Mouse (Mus musculus): ENCODE data around the gene Acsl1. TPM values are rescaled to one million over a fixed set of nuclear protein-coding genes. Genes with fewer than 3 reads are reported as not detected.

The Acsl1 gene
- total and polyA plus RNA-seq, 3 experiments: 26.2 to 33.9 TPM; not detected in 1

- Histone ChIP-seq H3K27ac (ENCODE audit: control insufficient read depth, low read depth, low read length) (no peak overlapping the region), H3K9me3 (replicated peaks; ENCODE audit: insufficient read depth, low read length) (no peaks in the 10 kb centered on the region), H3K9ac (ENCODE audit: control insufficient read depth, low read depth, low read length, poor library complexity, severe bottlenecking) (no peak overlapping the region), H3K27me3 (ENCODE audit: control insufficient read depth in 1 of 2, insufficient read depth in 2 of 2, low read length in 2 of 2) (no peaks in the 10 kb centered on the region), H3K4me1 (ENCODE audit: control insufficient read depth in 1 of 2, insufficient read depth in 2 of 2, low read length in 2 of 2) (no peaks in the 10 kb centered on the region), H3K4me3 (ENCODE audit: control insufficient read depth in 1 of 2, insufficient read depth in 1 of 2, low read depth in 2 of 2, low read length in 2 of 2) (no peak overlapping the region), H3K79me2 (ENCODE audit: control insufficient read depth, insufficient read depth, low read length, poor library complexity) (0 out of 2 replicates have a peak, but pooled peaks cover 1% of the 10 kb centered on the region), H3K36me3 (ENCODE audit: control insufficient read depth in 1 of 2, insufficient read depth in 2 of 2, low read length in 2 of 2) (peaks cover 0 to 1% of the 10 kb centered on the region in 2 experiments; a peak in 1 of 4 replicates)
- TF ChIP-seq SIN3A (IDR thresholded peaks at IDR 0.05; ENCODE audit: low read length) (no peak), SMC3 (IDR thresholded peaks at IDR 0.05; ENCODE audit: low read depth, low read length) (no peak), JUND (IDR thresholded peaks at IDR 0.05; ENCODE audit: low read depth, low read length) (no peak), MAZ (IDR thresholded peaks at IDR 0.05; ENCODE audit: low read depth, low read length) (no peak), MYC (IDR thresholded peaks at IDR 0.05; ENCODE audit: low read depth, low read length) (no peak), ELF1 (IDR thresholded peaks at IDR 0.05; ENCODE audit: low read depth, low read length) (no peak), RCOR1 (IDR thresholded peaks at IDR 0.05; ENCODE audit: low read depth, low read length) (no peak), CHD1 (IDR thresholded peaks at IDR 0.05; ENCODE audit: low read depth, low read length) (no peak), CHD2 (IDR thresholded peaks at IDR 0.05; ENCODE audit: low read length) (no peak), USF1 (IDR thresholded peaks at IDR 0.05; ENCODE audit: low read depth, low read length) (no peak), GATA1 (IDR thresholded peaks at IDR 0.05; ENCODE audit: low read depth, low read length) (no peak), RAD21 (IDR thresholded peaks at IDR 0.05; ENCODE audit: low read depth, low read length) (no peak), UBTF (IDR thresholded peaks at IDR 0.05; ENCODE audit: borderline replicate concordance, insufficient read depth, low read depth, low read length) (no peak), NRF1 (IDR thresholded peaks at IDR 0.05; ENCODE audit: insufficient read depth, low read depth, low read length, poor library complexity, severe bottlenecking) (no peak), ZMIZ1 (IDR thresholded peaks at IDR 0.05; ENCODE audit: low read depth, low read length) (no peak), CTCF (IDR thresholded peaks at IDR 0.05 in 2 of 3, conservative IDR thresholded peaks at IDR 0.05 in 1 of 3; ENCODE audit: control insufficient read depth in 1 of 3, insufficient read depth in 1 of 3, low read depth in 2 of 3, low read length in 3 of 3, poor library complexity in 1 of 3, severe bottlenecking in 1 of 3) (no peak), GABPA (IDR thresholded peaks at IDR 0.05; ENCODE audit: low read depth, low read length) (no peak), TAL1 (IDR thresholded peaks at IDR 0.05; ENCODE audit: low read length) (no peak)
- DNase-seq (ENCODE audit: low read depth, low spot score): no peak
These were observed 33.4 kb downstream of the Acsl1 start for GRCm38 (mm10) chr8:46504196-46504595.

- H3K4me1 ChIP-seq (ENCODE audit: control insufficient read depth in 1 of 2, insufficient read depth in 2 of 2, low read length in 2 of 2): no peaks in the 10 kb centered on the region
- no peak for TF ChIP-seq MAFK (IDR thresholded peaks at IDR 0.05; ENCODE audit: borderline replicate concordance, low read depth, low read length)
- no peak for TF ChIP-seq ZKSCAN1 (IDR thresholded peaks at IDR 0.05; ENCODE audit: low read depth, low read length)
- TF ChIP-seq POLR2AphosphoS5 (IDR thresholded peaks at IDR 0.05; ENCODE audit: borderline replicate concordance, low read depth, low read length): no peak
- no peak for TF ChIP-seq MYB (IDR thresholded peaks at IDR 0.05; ENCODE audit: low read depth, low read length)
- no peak for TF ChIP-seq HCFC1 (IDR thresholded peaks at IDR 0.05; ENCODE audit: low read depth, low read length)
- no peak for TF ChIP-seq TBP (IDR thresholded peaks at IDR 0.05; ENCODE audit: low read depth, low read length)
- TF ChIP-seq BHLHE40 (IDR thresholded peaks at IDR 0.05; ENCODE audit: borderline replicate concordance, low read depth, low read length): no peak
- TF ChIP-seq RCOR1 (IDR thresholded peaks at IDR 0.05; ENCODE audit: low read depth, low read length): no peak
- no peak for TF ChIP-seq SIN3A (IDR thresholded peaks at IDR 0.05; ENCODE audit: low read length)
- no peak for TF ChIP-seq E2F4 (IDR thresholded peaks at IDR 0.05; ENCODE audit: borderline replicate concordance, low read depth, low read length)
- TF ChIP-seq RAD21 (IDR thresholded peaks at IDR 0.05; ENCODE audit: low read depth, low read length): no peak
- H3K9me3 ChIP-seq (replicated peaks; ENCODE audit: insufficient read depth, low read length): no peaks in the 10 kb centered on the region
- no peaks in the 10 kb centered on the region for H3K79me2 ChIP-seq (ENCODE audit: control insufficient read depth, insufficient read depth, low read length, poor library complexity)
- H3K27me3 ChIP-seq (ENCODE audit: control insufficient read depth in 1 of 2, insufficient read depth in 2 of 2, low read length in 2 of 2): no peaks in the 10 kb centered on the region
- no peak overlapping the region for H3K9ac ChIP-seq (ENCODE audit: control insufficient read depth, low read depth, low read length, poor library complexity, severe bottlenecking)
- no peaks in the 10 kb centered on the region; a peak in 2 of 4 replicates for H3K36me3 ChIP-seq (ENCODE audit: control insufficient read depth in 1 of 2, insufficient read depth in 2 of 2, low read length in 2 of 2)
- peak; percentile 8 for DNase-seq (ENCODE audit: low read depth, low spot score)
- no peak overlapping the region for H3K27ac ChIP-seq (ENCODE audit: control insufficient read depth, low read depth, low read length)
- no peak overlapping the region for H3K4me3 ChIP-seq (ENCODE audit: control insufficient read depth in 1 of 2, insufficient read depth in 1 of 2, low read depth in 2 of 2, low read length in 2 of 2)
These were observed 37.9 kb downstream of the Acsl1 start for GRCm38 (mm10) chr8:46508488-46509395.
